Mouse (Mus musculus) cerebellum, adult 9-11 months (tissue): ENCODE results near the gene Ssxb1.
"Not testable (repeated sequence)": the region's sequence is repeated elsewhere in the genome, so short reads cannot be mapped to it uniquely, and the experiment has no call there.

Source experiments
- DNase-seq: peaks from one replicate; pipeline ENCODE4 v3.0.0; 2022

Ssxb1 gene

GRCm38 (mm10) chrX:8413005-8413404 lies at the start of gene Ssxb1:
Gene Ssxb1, plus strand, starts transcription at chrX:8413305.
- DNase-seq: not testable (repeated sequence)

DNA sequence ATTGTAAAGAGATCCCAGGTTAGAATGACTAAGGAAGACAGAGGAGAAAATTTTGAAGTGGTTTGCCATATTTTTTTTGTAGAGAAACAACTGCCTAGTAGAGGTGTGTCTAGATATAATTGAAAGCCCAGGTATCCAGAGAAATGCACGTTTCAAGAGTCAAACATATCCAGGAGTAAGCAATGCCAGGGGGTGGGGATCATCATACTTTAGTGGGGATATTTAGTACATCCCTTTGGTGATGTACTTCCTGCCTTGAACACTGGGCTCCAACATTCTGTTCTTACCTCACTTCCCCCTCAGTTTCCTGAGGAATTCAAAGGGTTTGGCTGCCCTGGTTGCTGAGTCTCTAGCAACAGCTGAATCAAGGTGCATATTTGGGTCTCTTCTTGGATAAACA lies 46.4 kb upstream of the Ssxb1 start, which contains the start of gene Ssxb9:
Gene Ssxb9 (plus strand): TSS at position 301 of the 400 bp plus-strand sequence.
- DNase-seq: not testable (repeated sequence)

DNA sequence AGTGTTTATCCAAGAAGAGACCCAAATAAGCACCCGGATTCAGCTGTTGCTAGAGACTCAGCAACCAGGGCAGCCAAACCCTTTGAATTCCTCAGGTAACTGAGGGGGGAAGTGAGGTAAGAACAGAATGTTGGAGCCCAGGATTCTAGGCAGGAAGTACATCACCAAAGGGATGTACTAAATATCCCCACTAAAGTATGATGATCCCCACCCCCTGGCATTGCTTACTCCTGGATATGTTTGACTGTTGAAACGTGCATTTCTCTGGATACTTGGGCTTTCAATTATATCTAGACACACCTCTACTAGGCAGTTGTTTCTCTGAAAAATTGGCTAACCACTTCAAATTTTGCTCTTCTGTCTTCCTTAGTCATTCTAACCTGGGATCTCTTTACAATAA lies 48.5 kb downstream of the Ssxb1 start, which contains the start of gene Ssxb2:
Gene Ssxb2 (minus strand): TSS at position 101 of the 400 bp plus-strand sequence.
- DNase-seq: not testable (repeated sequence)
